Mouse (Mus musculus) large intestine, adult 2 months (tissue): ENCODE data around the gene Ube2d2b. TPM values are rescaled to one million over a fixed set of nuclear protein-coding genes. Genes with fewer than 3 reads are reported as not detected.

Experiments
- polyA plus RNA-seq: library from polyadenylated mRNA; depleted of rRNA; stranded (reverse); fragments of >200 nt; gene quantifications from 2 replicates; pipeline ENCODE4 v1.2.3, GENCODE M21; 2012; rRNA removed

The Ube2d2b gene
- polyA plus RNA-seq, 1 experiment: not detected

Other genes starting within 250 kb of the Ube2d2b start
- 1.6 and 1.9 TPM in 2 replicates for gene Rpap2, start 232.7 kb upstream of the Ube2d2b start, polyA plus RNA-seq
- gene Glmn, start 232.2 kb upstream of the Ube2d2b start, polyA plus RNA-seq: 0.41 and 0.53 TPM in 2 replicates
- gene Gfi1, start 104.1 kb upstream of the Ube2d2b start, polyA plus RNA-seq: 6.1 and 7.2 TPM in 2 replicates
- gene Evi5, start 45.0 kb downstream of the Ube2d2b start, polyA plus RNA-seq: 4.5 and 11.6 TPM in 2 replicates
- gene Rpl5, start 70.4 kb downstream of the Ube2d2b start, polyA plus RNA-seq: 17.7 and 19.3 TPM in 2 replicates
- gene Fam69a, start 157.0 kb downstream of the Ube2d2b start, polyA plus RNA-seq: 1.8 and 2.5 TPM in 2 replicates
- gene Mtf2, start 235.6 kb downstream of the Ube2d2b start, polyA plus RNA-seq: 5.0 and 12.4 TPM in 2 replicates